Mouse (Mus musculus) liver, adult 2 months (tissue): ENCODE results near the gene Wdr31.

Source experiments
- CTCF ChIP-seq: fragments of 200-500 bp; IDR thresholded peaks from 2 replicates; pipeline ENCODE4 v1.5.1; 2011; ENCODE audit warnings: low read depth, low read length, control low read depth
- POLR2A ChIP-seq: fragments of 200-500 bp; IDR thresholded peaks from 2 replicates; pipeline ENCODE4 v1.6.1; 2011; ENCODE audit warnings: low read length, control low read depth; ENCODE audit not compliant: insufficient read depth; ENCODE audit errors: extremely low read depth

GRCm38 (mm10) chr4:62494230-62494629, 23.5 kb upstream of the Wdr31 start:
- no peak for TF ChIP-seq POLR2A
- TF ChIP-seq CTCF: no peak
